Mouse (Mus musculus) naive thymus-derived CD4-positive, alpha-beta T cell, adult 2 months (primary cell): ENCODE measurements around the gene Fam180a.
"Not testable (repeated sequence)": the region's sequence is repeated elsewhere in the genome, so short reads cannot be mapped to it uniquely, and the experiment has no call there.

Experiments used
- DNase-seq: peaks from one replicate; pipeline ENCODE4 v3.0.0-alpha.2; 2011; ENCODE audit warnings: low read depth

Fam180a gene

DNA sequence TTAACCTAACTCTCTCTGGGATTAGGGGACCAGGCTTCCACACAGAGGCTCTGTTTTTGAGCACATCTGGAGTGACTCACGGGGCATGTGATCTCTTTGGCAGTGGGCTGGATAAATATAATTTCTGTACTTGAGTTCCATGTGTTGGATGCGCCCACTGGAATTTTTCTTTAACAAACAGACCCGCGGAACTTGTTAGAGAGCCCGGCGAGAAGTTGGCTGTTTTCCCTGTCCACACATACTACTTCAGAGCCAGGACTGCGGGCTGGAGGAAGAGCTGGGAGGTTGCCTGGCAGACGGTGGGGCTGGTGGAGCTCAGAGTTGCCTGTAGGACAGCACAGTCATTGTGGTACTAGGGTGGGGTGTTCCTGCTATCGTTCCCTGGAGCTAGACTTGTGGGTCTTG lies at the start of gene Fam180a:
Gene Fam180a, minus strand, starts transcription at position 31 of the 405 bp plus-strand sequence.
- no peak for DNase-seq

- DNase-seq: no peak
These were observed 48.1 kb upstream of the Fam180a start for GRCm38 (mm10) chr6:35374052-35374451.

DNA sequence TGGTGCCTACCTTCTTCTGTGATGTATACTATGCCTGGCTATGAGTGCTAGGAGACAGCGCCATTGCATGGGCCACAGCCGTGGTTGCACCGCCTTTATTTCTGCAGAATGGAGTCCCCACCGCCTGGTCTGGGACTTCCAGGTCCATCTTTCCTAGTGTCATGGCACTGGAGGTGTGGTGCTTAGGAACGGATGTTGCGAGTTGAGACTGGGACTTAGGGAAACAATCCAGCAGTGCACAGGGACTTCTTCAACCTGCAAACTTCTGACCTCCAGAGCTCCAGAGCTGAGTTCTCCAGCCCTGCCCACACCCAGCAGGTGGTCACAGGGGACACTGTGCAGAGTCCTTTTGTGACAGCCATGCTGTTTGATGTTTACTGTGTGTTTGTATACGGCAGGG lies 44.4 kb upstream of the Fam180a start:
- no peak for DNase-seq

DNA sequence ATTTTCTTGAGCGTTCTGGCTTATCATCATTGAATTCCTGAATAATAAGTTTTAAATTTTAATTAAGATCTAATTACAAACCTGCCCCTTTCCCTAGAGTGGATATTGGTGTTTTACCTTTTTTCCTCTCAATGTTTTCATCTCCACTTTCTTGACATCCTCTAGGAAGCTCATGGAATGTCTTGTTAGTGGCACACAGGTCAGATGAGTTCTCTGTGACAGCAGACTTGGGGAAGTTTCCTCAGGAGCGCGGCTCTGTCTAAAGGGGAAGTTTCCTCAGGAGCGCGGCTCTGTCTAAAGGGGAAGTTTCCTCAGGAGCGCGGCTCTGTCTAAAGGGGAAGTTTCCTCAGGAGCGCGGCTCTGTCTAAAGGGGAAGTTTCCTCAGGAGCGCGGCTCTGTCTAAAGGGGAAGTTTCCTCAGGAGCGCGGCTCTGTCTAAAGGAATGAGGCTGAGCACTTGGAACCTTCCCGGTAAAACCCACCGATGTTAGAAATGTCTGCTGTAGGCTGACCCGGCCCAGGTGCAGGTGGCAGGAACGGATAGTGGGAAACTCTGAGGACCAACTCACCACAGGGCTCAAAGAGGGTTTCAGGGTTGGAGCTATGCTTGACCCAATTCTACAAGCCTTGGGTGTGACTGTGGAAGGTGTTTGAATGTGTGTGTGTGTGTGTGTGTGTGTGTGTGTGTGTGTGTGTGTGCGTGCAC lies 43.8 kb upstream of the Fam180a start:
- DNase-seq: not testable (repeated sequence)

DNA sequence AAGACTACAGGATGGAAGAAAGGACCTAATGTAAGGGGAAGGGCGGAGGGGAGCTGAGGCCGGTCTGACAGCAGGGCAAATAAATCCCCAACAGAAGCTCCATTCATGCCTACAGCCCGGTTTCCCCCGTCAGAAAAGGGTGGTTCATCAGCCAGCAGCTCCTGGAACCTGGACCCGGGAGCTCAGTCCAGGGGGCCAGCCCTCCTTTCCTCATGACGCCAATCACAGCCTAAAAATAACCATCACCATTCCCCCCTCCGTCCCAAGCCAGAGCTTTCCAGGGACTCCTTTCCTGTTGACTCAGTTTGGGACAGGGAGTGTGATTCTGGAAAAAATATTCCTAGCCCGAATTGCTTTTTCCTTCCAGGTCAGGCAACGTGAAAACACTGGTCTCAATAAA lies 36.7 kb upstream of the Fam180a start:
- no peak for DNase-seq

DNA sequence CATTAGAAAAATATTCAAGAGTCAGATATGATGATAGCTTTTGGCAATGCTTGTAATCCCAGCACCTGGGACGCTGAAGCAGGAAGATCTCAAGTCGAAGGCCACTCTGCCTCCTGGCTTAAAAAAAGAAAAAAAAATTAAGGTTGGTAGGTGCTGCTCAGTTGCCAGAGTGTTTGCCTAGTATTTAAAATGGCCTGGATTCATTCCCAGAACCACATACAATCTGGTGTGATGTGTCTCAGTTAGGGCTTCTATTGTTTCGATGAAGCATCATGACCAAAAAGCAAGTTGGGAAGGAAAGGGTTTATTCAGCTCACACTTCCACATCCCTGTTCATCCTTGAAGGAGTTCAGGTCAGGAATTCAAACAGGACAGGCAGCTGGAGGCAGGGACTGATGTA lies 29.4 kb upstream of the Fam180a start:
- no peak for DNase-seq

DNA sequence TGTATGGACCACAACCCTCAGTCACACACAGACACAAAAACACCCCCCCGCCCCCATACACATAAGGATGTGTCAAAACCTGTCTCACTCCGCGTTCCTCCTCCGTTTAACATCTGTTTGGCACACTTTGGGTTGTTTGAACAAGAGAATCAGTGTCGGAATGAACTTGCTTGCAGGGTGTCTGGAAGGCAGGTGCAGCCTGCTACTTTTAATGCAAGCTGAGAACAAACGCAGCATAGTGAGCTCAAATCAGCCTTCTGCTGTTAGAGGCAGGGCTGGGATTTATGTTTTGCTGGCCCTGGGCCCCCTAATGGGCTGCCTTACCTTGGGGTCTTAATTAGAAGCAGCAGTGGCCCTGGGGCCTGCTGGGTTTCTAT lies 28.7 kb upstream of the Fam180a start:
- DNase-seq: no peak

GRCm38 (mm10) chr6:35353846-35354621 lies 28.1 kb upstream of the Fam180a start:
- DNase-seq: no peak

- no peak for DNase-seq
These were observed 27.5 kb upstream of the Fam180a start for GRCm38 (mm10) chr6:35353416-35353815.

GRCm38 (mm10) chr6:35352867-35353266 lies 26.9 kb upstream of the Fam180a start:
- DNase-seq: no peak

DNA sequence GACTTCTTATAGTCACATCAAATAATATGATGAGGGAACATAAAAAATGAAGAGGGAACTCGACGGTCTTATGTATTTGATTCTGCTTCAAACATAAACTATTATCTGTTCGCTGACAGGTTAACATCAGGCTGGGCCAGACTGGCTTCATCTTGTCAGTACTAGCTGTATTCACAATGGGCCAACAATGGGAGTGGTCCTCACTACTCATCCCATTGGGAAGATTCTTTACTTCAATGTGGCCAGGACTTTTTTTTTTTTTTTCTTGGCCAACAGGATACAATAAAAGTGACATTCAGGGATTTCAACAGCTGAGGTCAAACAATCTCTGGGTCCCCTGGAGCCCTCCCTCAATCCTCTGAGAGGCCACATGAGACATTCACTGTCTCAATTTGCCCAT lies 25.9 kb upstream of the Fam180a start:
- DNase-seq: no peak

DNA sequence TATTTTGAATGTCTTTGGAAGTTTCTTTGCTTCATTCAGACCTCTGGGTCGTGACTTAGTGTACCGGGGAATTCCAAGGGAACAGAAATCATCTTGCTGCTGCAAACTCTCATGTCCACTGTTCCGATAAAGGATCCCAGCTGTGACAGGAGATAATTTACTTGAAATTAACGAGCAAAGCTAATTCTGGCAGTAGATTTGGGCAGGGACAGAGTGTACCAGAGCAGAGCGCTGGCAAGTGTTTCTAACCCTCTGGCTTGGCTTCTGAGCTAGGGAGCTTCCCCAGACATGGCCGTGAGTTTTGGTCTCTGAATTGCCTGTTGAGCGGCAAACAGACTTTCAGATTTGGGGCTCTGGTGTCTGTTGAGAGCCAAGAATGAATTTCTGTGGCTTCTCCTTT lies 23.8 kb upstream of the Fam180a start:
- no peak for DNase-seq

GRCm38 (mm10) chr6:35338640-35339039 lies 12.7 kb upstream of the Fam180a start:
- no peak for DNase-seq

GRCm38 (mm10) chr6:35337836-35338235 lies 11.9 kb upstream of the Fam180a start:
- DNase-seq: no peak

GRCm38 (mm10) chr6:35335452-35335851 lies 9.5 kb upstream of the Fam180a start:
- no peak for DNase-seq

DNA sequence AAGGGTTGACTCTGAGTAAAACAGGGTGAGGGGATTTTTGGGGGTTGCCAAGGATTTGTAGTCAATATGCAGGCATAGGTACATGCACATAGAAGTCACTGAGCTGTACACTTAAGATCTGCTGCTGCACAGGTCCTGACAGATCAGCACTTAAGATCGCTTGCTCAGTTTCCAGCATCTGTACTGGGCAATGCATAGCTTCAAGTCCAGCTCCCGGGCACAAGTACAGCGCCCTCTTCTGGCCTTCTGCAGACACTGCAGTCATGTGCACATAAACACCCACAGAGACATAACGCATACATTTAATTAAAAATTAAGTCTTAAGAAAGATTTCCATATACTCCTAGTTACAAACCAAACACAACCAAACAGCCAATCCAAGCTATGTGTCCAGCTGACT lies 8.3 kb upstream of the Fam180a start:
- no peak for DNase-seq

DNA sequence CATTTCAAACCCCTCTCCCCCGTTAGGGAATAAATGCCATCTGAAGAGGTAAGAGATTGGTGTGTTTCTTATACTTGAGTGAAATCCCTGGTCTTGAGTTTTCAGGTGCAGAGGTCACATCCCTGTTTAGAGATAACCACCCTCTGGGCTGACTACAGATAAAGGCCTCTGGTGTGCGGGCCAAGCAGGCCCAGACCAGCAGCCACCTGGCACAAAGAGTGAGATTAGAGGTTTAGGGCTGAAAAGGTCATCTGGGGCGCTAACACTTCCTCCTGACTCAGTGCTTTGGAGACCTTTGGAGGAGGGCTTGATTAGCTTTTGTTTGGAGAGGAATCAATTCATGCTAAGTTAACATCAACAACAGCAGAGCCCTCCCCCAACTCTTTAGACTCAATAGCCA lies 7.7 kb upstream of the Fam180a start:
- no peak for DNase-seq

DNA sequence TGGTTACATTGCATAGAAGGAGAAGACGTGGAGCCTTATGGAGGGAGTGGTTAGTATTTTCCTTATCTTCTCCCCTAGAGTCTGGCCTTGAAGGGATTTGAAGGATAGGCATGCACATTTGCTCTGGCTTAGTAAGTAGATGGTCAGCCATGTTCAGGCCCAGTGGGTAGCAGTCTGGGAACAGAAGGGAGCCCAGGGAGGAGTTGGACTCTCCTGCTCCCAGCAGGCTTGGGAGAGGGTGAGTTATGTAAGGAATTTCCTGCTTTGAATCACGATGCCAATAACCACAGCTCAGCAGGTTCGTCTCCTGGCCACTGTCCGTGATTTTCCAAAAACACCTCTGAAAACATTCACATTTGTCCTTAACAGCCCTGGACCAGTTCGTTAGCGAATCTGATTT lies 4.9 kb upstream of the Fam180a start:
- no peak for DNase-seq

DNA sequence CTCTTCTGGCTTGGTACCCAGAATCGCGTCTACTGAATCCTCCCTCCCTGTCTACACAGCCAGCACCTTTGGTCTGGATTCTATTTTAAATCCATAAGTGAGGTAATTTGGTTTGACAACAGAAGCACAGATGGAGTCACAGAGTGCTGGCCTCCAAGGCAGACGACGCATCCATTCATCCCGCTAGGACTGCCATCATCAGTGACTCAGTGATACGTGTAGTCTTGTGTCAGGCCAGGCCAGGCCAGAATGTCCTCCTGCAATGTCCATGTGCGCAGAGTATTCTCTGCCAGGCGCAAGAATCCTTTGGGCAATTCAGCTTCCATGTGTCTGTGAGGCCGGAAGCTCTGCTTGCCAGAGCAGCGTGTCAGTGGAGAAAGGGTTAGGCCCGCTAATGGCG lies 4.0 kb upstream of the Fam180a start:
- no peak for DNase-seq

DNA sequence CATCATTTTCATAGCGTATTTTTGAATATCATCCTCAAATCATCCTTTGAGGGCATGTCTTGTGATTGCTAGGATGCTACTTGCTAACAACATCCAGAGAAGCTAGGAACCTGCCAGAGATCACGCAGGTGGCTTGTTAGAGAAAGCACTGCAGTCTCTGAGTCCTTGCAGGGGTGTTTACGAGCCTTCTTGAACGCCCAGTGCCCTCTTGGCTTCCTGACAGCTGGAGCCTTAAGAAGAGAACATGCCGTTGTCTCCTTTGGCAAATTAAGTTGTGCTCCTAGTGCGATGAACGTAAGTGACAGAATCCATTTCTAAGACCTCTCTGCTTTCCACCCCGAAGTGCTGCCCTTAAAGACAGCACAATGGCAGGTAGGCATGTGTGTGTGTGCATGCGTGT lies 1.6 kb downstream of the Fam180a start:
- DNase-seq: no peak

GRCm38 (mm10) chr6:35323046-35323445 lies 2.9 kb downstream of the Fam180a start:
- DNase-seq: no peak

- no peak for DNase-seq
These were observed 4.8 kb downstream of the Fam180a start for GRCm38 (mm10) chr6:35321105-35321504.

DNA sequence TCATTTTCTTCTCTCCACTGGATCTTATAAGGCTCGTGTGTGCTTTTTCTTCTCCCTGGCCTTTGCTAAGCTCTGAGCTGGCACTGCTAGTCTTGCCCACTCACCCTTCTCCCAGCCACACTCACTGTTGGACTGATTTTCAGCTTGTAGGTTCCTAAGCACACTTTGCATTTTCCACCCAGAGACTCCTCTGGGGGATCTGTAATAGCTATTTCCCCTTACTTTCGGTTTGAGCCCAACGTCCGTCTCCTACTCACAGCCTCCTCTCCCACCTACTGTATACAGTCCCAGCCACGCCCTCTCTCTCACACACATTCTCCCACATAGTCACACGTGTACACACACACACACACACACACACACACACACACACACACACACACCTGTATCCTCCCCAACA lies 6.1 kb downstream of the Fam180a start:
- DNase-seq: no peak

- no peak for DNase-seq
These were observed 12.4 kb downstream of the Fam180a start for GRCm38 (mm10) chr6:35313520-35313919.
